Mouse (Mus musculus) G1E (cell line): Measurements from ENCODE around the gene Zfp219.

Experiments used
- CTCF ChIP-seq: IDR thresholded peaks from 2 replicates; pipeline ENCODE4 v1.5.1; 2012; ENCODE audit warnings: low read depth, low read length, inconsistent platforms, mixed read lengths
- GATA1 ChIP-seq: IDR thresholded peaks from 2 replicates; pipeline ENCODE4 v1.6.1; 2012; ENCODE audit warnings: borderline replicate concordance, low read length, inconsistent platforms, mixed read lengths
- POLR2AphosphoS5 ChIP-seq: IDR thresholded peaks from 2 replicates; pipeline ENCODE4 v1.6.1; 2012; ENCODE audit warnings: low read depth, low read length, inconsistent platforms; ENCODE audit not compliant: insufficient replicate concordance
- TAL1 ChIP-seq: conservative IDR thresholded peaks from 2 replicates; pipeline ENCODE4 v1.6.1; 2012; ENCODE audit warnings: low read depth, low read length, inconsistent platforms, mixed read lengths

DNA sequence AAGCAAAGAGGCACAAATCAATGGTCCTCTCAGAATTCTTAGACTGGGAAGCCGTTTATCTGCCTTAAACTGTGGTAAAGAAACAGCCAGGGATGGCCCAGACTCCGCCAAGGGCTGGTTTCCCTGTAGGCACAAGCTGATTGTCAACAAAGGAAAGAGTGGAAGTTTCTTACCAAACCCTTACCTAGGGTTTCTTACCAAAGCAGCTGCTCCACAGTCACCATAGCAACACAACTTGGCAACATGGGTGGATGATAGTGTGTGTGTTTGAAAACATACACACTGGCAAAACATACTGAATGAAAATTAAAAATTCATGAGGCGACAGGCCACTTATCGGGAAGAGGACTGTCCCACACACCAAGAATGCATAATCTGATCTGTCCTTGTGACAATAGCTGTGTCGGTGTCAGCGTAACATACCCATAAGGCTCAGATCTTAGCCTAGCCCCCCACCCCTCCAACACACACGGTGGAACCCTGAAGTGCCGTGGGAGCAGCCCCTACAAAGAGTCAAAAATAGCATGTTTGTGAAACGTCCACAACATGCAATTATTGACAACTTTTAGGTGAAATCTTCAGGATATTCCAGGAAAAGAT is 25.5 kb upstream of the Zfp219 start:
- TF ChIP-seq CTCF, result no peak
- no peak for TF ChIP-seq GATA1
- no peak for TF ChIP-seq POLR2AphosphoS5
- no peak for TF ChIP-seq TAL1
